Mouse (Mus musculus) ES-E14 (cell line): ENCODE measurements around the gene Clint1. TPM values are rescaled to one million over a fixed set of nuclear protein-coding genes. Genes with fewer than 3 reads are reported as not detected.

Experiments
- DNase-seq: peaks from one replicate; pipeline ENCODE4 v3.0.0-alpha.2; 2013; ENCODE audit warnings: low read depth, low spot score
- H3K27ac ChIP-seq: 2 replicates; pipeline ENCODE4 v1.5.1; 2012; ENCODE audit warnings: low read depth, mild to moderate bottlenecking, low read length, moderate library complexity, mixed read lengths; ENCODE audit not compliant: poor library complexity, insufficient read depth, severe bottlenecking
- H3K36me3 ChIP-seq: 2 replicates; pipeline ENCODE4 v1.6.1; 2012; ENCODE audit warnings: mild to moderate bottlenecking, low read length, moderate library complexity, mixed read lengths; ENCODE audit not compliant: control insufficient read depth, poor library complexity, insufficient read depth, severe bottlenecking
- H3K4me1 ChIP-seq, 2 experiments: fragments of 150-350 bp in 1 of 2; sonication (generic) in 1 of 2; 2 replicates each; pipeline ENCODE4 v1.6.1; 2012; ENCODE audit warnings: low read length in 2 of 2, mild to moderate bottlenecking in 1 of 2, mixed read lengths in 1 of 2; ENCODE audit not compliant: control insufficient read depth in 2 of 2, insufficient read depth in 2 of 2, poor library complexity in 1 of 2
- H3K4me3 ChIP-seq, 2 experiments: fragments of 150-350 bp in 1 of 2; sonication (generic) in 1 of 2; 2 replicates each; pipeline ENCODE4 v1.5.1; 2012; ENCODE audit warnings: low read length in 2 of 2, low read depth in 1 of 2, mild to moderate bottlenecking in 1 of 2, mixed read lengths in 1 of 2; ENCODE audit not compliant: insufficient read depth in 1 of 2, poor library complexity in 1 of 2, severe bottlenecking in 1 of 2
- H3K9ac ChIP-seq: 2 replicates; pipeline ENCODE4 v1.6.1; 2012; ENCODE audit warnings: low read depth, mild to moderate bottlenecking, low read length, mixed read lengths; ENCODE audit not compliant: poor library complexity, insufficient read depth, severe bottlenecking
- H3K9me3 ChIP-seq: fragments of 150-350 bp; sonication (generic); 2 replicates; pipeline ENCODE4 v1.6.1; 2012; ENCODE audit warnings: low read depth, mild to moderate bottlenecking, low read length; ENCODE audit not compliant: control insufficient read depth, insufficient read depth
- CHD2 ChIP-seq: IDR thresholded peaks from 2 replicates; pipeline ENCODE4 v1.6.1; 2014; ENCODE audit warnings: mild to moderate bottlenecking, low read depth, low read length, inconsistent platforms
- HCFC1 ChIP-seq: IDR thresholded peaks from 2 replicates; pipeline ENCODE4 v1.6.1; 2012; ENCODE audit warnings: low read length, inconsistent platforms, borderline replicate concordance; ENCODE audit not compliant: insufficient read depth
- MAFK ChIP-seq: IDR thresholded peaks from 2 replicates; pipeline ENCODE4 v1.6.1; 2014; ENCODE audit warnings: mild to moderate bottlenecking, low read depth, low read length, inconsistent platforms; ENCODE audit not compliant: insufficient read depth
- ZC3H11A ChIP-seq: IDR thresholded peaks from 2 replicates; pipeline ENCODE4 v1.6.1; 2012; ENCODE audit warnings: low read depth, mild to moderate bottlenecking, inconsistent platforms, low read length, borderline replicate concordance
- ZNF384 ChIP-seq: IDR thresholded peaks from 2 replicates; pipeline ENCODE4 v1.6.1; 2012; ENCODE audit warnings: low read depth, low read length, inconsistent platforms
- in situ Hi-C, 2 experiments: fragments of 600-800 bp; cut with MboI; formaldehyde crosslinking; loops; one replicate each; pipeline ENCODE4 v1.15.1; 2025; ENCODE audit warnings: low sequenced_read_pairs in 2 of 2, inconsistent platforms in 1 of 2; ENCODE audit not compliant: unreplicated experiment in 2 of 2
- total RNA-seq: library from RNA; depleted of rRNA; stranded (reverse); fragments of 300-350 nt; gene quantifications from 2 replicates; pipeline ENCODE4 v1.2.3, GENCODE M21; 2012

Gene Clint1
- total RNA-seq, 1 experiment, result 40.7 TPM

DNA sequence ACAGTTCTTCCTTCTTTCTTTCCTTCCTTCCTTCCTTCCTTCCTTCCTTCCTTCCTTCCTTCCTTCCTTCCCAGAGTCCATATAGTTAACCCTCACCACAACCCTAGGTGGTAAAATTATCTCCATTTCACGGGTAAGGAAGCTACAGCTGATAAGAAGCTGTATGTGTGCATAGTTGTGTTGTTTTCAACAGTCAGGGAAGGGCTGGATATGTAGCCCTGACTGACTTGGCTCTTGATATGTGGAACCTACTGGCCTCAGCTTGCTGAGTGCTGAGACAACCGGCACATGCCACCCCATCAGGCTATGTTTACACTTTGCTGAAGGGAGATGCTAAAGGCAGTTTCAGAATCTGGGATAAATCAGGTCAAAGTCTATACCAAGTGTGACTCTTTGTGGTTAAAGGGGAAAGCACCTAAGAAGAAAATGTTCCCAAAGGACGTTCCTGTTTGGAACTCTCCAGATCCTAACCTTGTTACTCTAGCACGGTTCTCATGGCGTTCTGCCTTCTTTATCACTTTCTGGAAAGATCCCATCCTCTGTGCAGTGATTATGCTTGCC is 14.5 kb upstream of the Clint1 start:
- no peaks in the 10 kb centered on the region for H3K9me3 ChIP-seq
- no peak for DNase-seq
- no peak overlapping the region for H3K4me3 ChIP-seq
- in situ Hi-C loops, result no loop called here
- TF ChIP-seq ZC3H11A (no peak), CHD2 (no peak), MAFK (no peak), HCFC1 (no peak), ZNF384 (no peak)
- H3K27ac ChIP-seq, result no peak overlapping the region
- H3K36me3 ChIP-seq, result no peaks in the 10 kb centered on the region
- H3K9ac ChIP-seq, result no peak overlapping the region
- H3K4me1 ChIP-seq, result peaks cover 0 to 6% of the 10 kb centered on the region in 2 experiments; a peak in 2 of 4 replicates

DNA sequence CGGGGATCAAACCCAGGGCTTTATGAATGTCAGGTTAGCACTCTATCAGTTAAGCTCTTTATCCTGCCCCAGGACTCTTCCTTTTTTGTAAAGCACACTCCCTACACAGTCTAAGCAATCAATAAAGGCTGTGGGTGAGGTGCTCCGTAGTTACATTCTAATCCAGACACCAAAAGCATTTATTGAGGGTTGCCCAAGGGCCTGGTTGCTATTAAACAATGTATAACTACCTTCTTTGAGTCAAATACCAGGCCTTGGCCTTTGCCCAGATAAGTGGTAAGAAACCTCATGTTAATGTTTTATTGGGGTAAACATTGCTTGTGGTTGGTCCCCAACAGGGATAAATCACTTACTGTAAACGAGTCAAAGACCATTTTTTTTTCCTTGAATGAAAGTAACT is 13.4 kb upstream of the Clint1 start:
- TF ChIP-seq ZC3H11A (no peak), HCFC1 (no peak), ZNF384 (no peak), CHD2 (no peak), MAFK (no peak)
- Histone ChIP-seq H3K4me1 (peaks cover 0 to 6% of the 10 kb centered on the region in 2 experiments; a peak in 2 of 4 replicates), H3K4me3 (no peak overlapping the region), H3K9me3 (no peaks in the 10 kb centered on the region), H3K36me3 (no peaks in the 10 kb centered on the region), H3K27ac (no peak overlapping the region), H3K9ac (no peak overlapping the region)
- in situ Hi-C loops, result no loop called here
- DNase-seq, result no peak

DNA sequence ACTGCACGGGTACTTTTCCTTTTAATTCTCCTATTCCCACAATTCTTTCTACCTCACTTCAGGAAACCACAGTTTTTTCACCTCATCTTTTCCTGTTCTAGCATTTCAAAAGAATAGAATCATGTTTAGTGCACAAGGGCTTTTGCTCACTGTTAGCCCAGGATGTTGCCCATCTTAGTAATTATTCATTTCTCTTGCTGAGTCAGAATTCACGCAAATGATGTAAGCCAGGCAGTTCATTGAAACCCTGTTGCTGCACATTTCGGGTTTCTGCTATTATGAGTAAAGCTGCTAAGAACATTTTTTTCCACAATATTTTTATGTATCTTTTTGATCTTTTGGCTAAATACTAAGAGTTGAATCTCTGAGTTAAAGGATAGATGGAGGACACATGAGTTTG is 11.5 kb upstream of the Clint1 start:
- in situ Hi-C loops, result no loop called here
- H3K9ac ChIP-seq, result no peak overlapping the region
- TF ChIP-seq CHD2 (no peak), ZC3H11A (no peak), HCFC1 (no peak), MAFK (no peak), ZNF384 (no peak)
- H3K27ac ChIP-seq, result no peak overlapping the region
- no peaks in the 10 kb centered on the region for H3K36me3 ChIP-seq
- no peak for DNase-seq
- H3K4me3 ChIP-seq, result no peak overlapping the region
- H3K9me3 ChIP-seq, result no peaks in the 10 kb centered on the region
- peaks cover 0 to 4% of the 10 kb centered on the region in 2 experiments; a peak in 2 of 4 replicates for H3K4me1 ChIP-seq

DNA sequence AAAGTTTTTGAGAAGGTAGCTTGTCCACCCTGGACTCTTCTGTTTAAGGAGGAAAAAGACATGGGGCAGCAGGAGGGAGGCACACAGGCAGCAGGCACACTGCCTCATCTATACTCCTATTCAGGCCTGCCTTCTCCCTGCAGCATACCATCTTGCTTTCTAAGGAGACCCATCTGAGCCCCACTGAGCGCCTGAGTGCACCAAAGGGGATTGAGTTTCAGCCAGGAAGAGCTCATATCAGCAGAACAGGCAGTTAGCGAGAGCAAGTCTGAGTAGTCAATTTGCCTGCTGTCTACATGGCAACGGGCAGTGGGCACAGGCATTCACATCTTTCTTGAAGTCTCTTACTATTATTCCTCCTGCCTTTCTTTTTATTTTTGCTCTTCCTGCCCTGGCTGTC is 5.8 kb upstream of the Clint1 start:
- Histone ChIP-seq H3K4me1 (no peaks in the 10 kb centered on the region), H3K36me3 (no peaks in the 10 kb centered on the region), H3K27ac (no peak overlapping the region), H3K9ac (no peak overlapping the region), H3K9me3 (no peaks in the 10 kb centered on the region), H3K4me3 (no peak overlapping the region)
- TF ChIP-seq ZC3H11A, result no peak
- TF ChIP-seq MAFK, result no peak
- TF ChIP-seq ZNF384, result no peak
- no peak for TF ChIP-seq CHD2
- TF ChIP-seq HCFC1, result no peak
- in situ Hi-C loops, result no loop called here
- no peak for DNase-seq

DNA sequence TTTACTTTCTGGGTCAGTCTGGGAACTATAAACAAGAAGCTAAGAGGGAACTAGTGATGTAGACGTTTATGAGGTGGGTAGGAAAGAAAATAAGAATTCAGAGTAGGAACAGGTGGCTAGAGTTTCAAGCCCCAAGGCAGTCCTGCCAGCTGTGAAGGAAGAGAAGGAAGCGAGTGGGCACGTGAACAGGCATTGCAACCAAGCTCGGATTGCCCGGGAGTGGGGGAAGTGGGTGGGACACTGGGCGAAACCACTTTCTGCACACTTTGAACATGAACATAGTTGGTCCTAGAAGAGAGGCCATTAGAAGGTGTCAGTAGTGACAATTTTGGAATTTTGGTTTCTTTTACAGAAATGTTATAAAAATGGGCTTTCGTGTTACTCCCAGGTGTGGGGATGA is 4.3 kb upstream of the Clint1 start:
- Histone ChIP-seq H3K36me3 (no peaks in the 10 kb centered on the region), H3K4me1 (no peaks in the 10 kb centered on the region), H3K9me3 (no peaks in the 10 kb centered on the region), H3K4me3 (no peak overlapping the region), H3K27ac (no peak overlapping the region), H3K9ac (no peak overlapping the region)
- DNase-seq, result no peak
- in situ Hi-C loops, result no loop called here
- no peak for TF ChIP-seq MAFK
- no peak for TF ChIP-seq ZNF384
- TF ChIP-seq CHD2, result no peak
- no peak for TF ChIP-seq HCFC1
- no peak for TF ChIP-seq ZC3H11A
